Mouse (Mus musculus) kidney, postnatal 0 days (tissue): ENCODE measurements around the gene Sdad1. TPM values are rescaled to one million over a fixed set of nuclear protein-coding genes. Genes with fewer than 3 reads are reported as not detected.

Experiments
- ATAC-seq: fragments of 200-750 bp; cut with Nextera tagmentation; replicated peaks from 2 replicates; pipeline ENCODE4 v1.8.0; 2017; ENCODE audit warnings: low read depth, moderate number of reproducible peaks, moderate TSS enrichment, moderate library complexity; ENCODE audit not compliant: low FRiP score
- DNase-seq: peaks from one replicate; pipeline ENCODE4 v3.0.0-alpha.2; 2016; ENCODE audit warnings: low spot score
- H3K27ac ChIP-seq: fragments of 300-500 bp; sonication (generic); 2 replicates; pipeline ENCODE4 v1.5.1; 2014; ENCODE audit warnings: mild to moderate bottlenecking
- H3K27me3 ChIP-seq: fragments of 300-500 bp; sonication (generic); 2 replicates; pipeline ENCODE4 v1.6.1; 2014; ENCODE audit warnings: low read length, mixed read lengths; ENCODE audit not compliant: insufficient read depth
- H3K36me3 ChIP-seq: fragments of 300-500 bp; sonication (generic); 2 replicates; pipeline ENCODE4 v1.6.1; 2014; ENCODE audit warnings: low read length, mixed read lengths; ENCODE audit not compliant: insufficient read depth
- H3K4me1 ChIP-seq: fragments of 300-500 bp; sonication (generic); replicated peaks from 2 replicates; pipeline ENCODE4 v1.6.1; 2014; ENCODE audit warnings: antibody characterized with exemption, low read length, mixed read lengths; ENCODE audit not compliant: insufficient read depth
- H3K4me2 ChIP-seq: fragments of 300-500 bp; sonication (generic); 2 replicates; pipeline ENCODE4 v1.6.1; 2014; ENCODE audit warnings: mild to moderate bottlenecking, low read length, moderate library complexity, mixed read lengths
- H3K4me3 ChIP-seq: fragments of 300-500 bp; sonication (generic); replicated peaks from 2 replicates; pipeline ENCODE4 v1.5.1; 2014; ENCODE audit warnings: low read depth, low read length
- H3K9ac ChIP-seq: fragments of 300-500 bp; sonication (generic); 2 replicates; pipeline ENCODE4 v1.6.1; 2014; ENCODE audit warnings: low read depth, low read length
- H3K9me3 ChIP-seq: fragments of 300-500 bp; sonication (generic); replicated peaks from 2 replicates; pipeline ENCODE4 v1.6.1; 2016; ENCODE audit warnings: low read length, inconsistent platforms, mixed read lengths
- CTCF ChIP-seq: IDR thresholded peaks from 2 replicates; pipeline ENCODE4 v1.5.1; 2016; ENCODE audit warnings: antibody characterized with exemption, low read depth, mild to moderate bottlenecking, moderate library complexity
- WGBS: fragments of 180-500 bp; shearing (Covaris S2); extraction: QIAGEN DNeasy Blood & Tissue Kit; methylation state at CpG from one replicate; pipeline ENCODE4 v1.1.7; 2014; 5-methylcytosine and 5-hydroxymethylcytosine counted together
- polyA plus RNA-seq: library from polyadenylated mRNA; unstranded; fragments of >200 nt; fragmentation: Nextera tagmentation; extraction: Ambion mirVana; gene quantifications from 2 replicates; pipeline ENCODE4 v1.2.1, GENCODE M21; 2015

The Sdad1 gene
- polyA plus RNA-seq, 1 experiment from 2014 or later: 33.8 TPM

GRCm38 (mm10) chr5:92294525-92294924 lies 15.8 kb downstream of the Sdad1 start:
- 94% methylated on average over 2 of the region's 2 CpGs for WGBS
- Histone ChIP-seq H3K4me1 (no peaks in the 10 kb centered on the region), H3K9me3 (no peaks in the 10 kb centered on the region), H3K4me2 (no peak overlapping the region), H3K27ac (no peak overlapping the region), H3K36me3 (peaks cover 70% of the 10 kb centered on the region), H3K27me3 (no peaks in the 10 kb centered on the region), H3K9ac (no peak overlapping the region), H3K4me3 (no peak overlapping the region)
- DNase-seq (no peak), ATAC-seq (no peak)
- no peak for TF ChIP-seq CTCF

GRCm38 (mm10) chr5:92291652-92292414 lies 18.4 kb downstream of the Sdad1 start:
- H3K4me3 ChIP-seq: no peak overlapping the region
- H3K27me3 ChIP-seq: no peaks in the 10 kb centered on the region
- H3K36me3 ChIP-seq: peaks cover 76% of the 10 kb centered on the region
- WGBS: 87% methylated on average over 6 of the region's 6 CpGs
- no peak overlapping the region for H3K4me2 ChIP-seq
- ATAC-seq (no peak), DNase-seq (no peak)
- no peaks in the 10 kb centered on the region for H3K9me3 ChIP-seq
- no peaks in the 10 kb centered on the region for H3K4me1 ChIP-seq
- no peak for TF ChIP-seq CTCF
- no peak overlapping the region for H3K27ac ChIP-seq
- H3K9ac ChIP-seq: no peak overlapping the region

- peaks cover 61% of the 10 kb centered on the region for H3K36me3 ChIP-seq
- no peaks in the 10 kb centered on the region for H3K27me3 ChIP-seq
- ATAC-seq: no peak
- TF ChIP-seq CTCF: no peak
- H3K27ac ChIP-seq: no peak overlapping the region
- H3K9me3 ChIP-seq: no peaks in the 10 kb centered on the region
- DNase-seq: no peak
- no peak overlapping the region for H3K4me3 ChIP-seq
- no peak overlapping the region for H3K4me2 ChIP-seq
- H3K4me1 ChIP-seq: no peaks in the 10 kb centered on the region
- 82% methylated on average over 6 of the region's 6 CpGs for WGBS
- H3K9ac ChIP-seq: no peak overlapping the region
These were observed 22.4 kb downstream of the Sdad1 start for GRCm38 (mm10) chr5:92287840-92288239.

GRCm38 (mm10) chr5:92283107-92283506 lies 27.2 kb downstream of the Sdad1 start:
- Histone ChIP-seq H3K27me3 (no peaks in the 10 kb centered on the region), H3K9me3 (no peaks in the 10 kb centered on the region), H3K4me1 (no peaks in the 10 kb centered on the region), H3K9ac (no peak overlapping the region), H3K27ac (no peak overlapping the region), H3K4me3 (no peak overlapping the region), H3K4me2 (no peak overlapping the region), H3K36me3 (peaks cover 22% of the 10 kb centered on the region)
- no peak for DNase-seq
- no peak for ATAC-seq
- 45% methylated on average over 3 of the region's 3 CpGs for WGBS
- no peak for TF ChIP-seq CTCF

GRCm38 (mm10) chr5:92282571-92282970 lies 27.7 kb downstream of the Sdad1 start:
- 64% methylated on average over 4 of the region's 4 CpGs for WGBS
- Histone ChIP-seq H3K27me3 (no peaks in the 10 kb centered on the region), H3K9ac (no peak overlapping the region), H3K4me2 (no peak overlapping the region), H3K9me3 (no peaks in the 10 kb centered on the region), H3K27ac (no peak overlapping the region), H3K4me3 (no peak overlapping the region), H3K36me3 (peaks cover 17% of the 10 kb centered on the region), H3K4me1 (no peaks in the 10 kb centered on the region)
- ATAC-seq (no peak), DNase-seq (no peak)
- no peak for TF ChIP-seq CTCF

- no peak for TF ChIP-seq CTCF
- DNase-seq: no peak
- H3K27me3 ChIP-seq: no peaks in the 10 kb centered on the region
- ATAC-seq: no peak
- no peaks in the 10 kb centered on the region for H3K36me3 ChIP-seq
- H3K27ac ChIP-seq: no peak overlapping the region
- H3K4me2 ChIP-seq: no peak overlapping the region
- 81% methylated on average over 10 of the region's 10 CpGs for WGBS
- H3K9ac ChIP-seq: no peak overlapping the region
- H3K9me3 ChIP-seq: no peaks in the 10 kb centered on the region
- no peak overlapping the region for H3K4me3 ChIP-seq
- H3K4me1 ChIP-seq: no peaks in the 10 kb centered on the region
These were observed 31.2 kb downstream of the Sdad1 start for GRCm38 (mm10) chr5:92278942-92279537.
